Mouse (Mus musculus): Measurements from ENCODE around the gene Selenok. TPM values are rescaled to one million over a fixed set of nuclear protein-coding genes. Genes with fewer than 3 reads are reported as not detected.

The Selenok gene
- polyA plus RNA-seq, 1 experiment, result 206 TPM

DNA sequence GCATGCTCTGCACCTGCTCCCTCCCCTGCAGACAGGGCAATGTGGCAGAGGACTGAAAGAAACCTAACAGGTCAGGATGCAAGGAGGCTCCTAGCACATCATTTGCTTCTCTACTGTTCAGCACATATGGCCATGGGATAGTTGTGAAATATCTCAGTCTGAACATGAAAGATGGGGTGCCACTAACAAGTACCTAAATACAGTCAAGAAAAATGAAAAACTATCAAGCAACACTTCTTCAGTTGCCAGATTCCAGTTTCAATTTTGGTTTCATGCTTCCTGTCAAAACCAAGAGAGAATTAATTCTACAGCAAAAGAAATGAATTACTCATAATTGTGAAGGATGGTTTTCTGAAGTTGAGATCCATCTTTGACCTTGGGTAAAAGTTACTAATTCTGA lies 10.7 kb upstream of the Selenok start:
- no peak overlapping the region for H3K27ac ChIP-seq (ENCODE audit: insufficient read depth, low read length)

GRCm38 (mm10) chr14:29967611-29968010 lies 497 bp upstream of the Selenok start:
- 0 out of 2 replicates have a peak overlapping the region, but pooled peaks have one; percentile 16 for H3K27ac ChIP-seq (ENCODE audit: insufficient read depth, low read length)
- TF ChIP-seq CTCF (IDR thresholded peaks at IDR 0.05; ENCODE audit: extremely low read depth, insufficient read depth, low read length), result no peak
- no peak for TF ChIP-seq POLR2A (IDR thresholded peaks at IDR 0.05; ENCODE audit: extremely low read depth, insufficient read depth, low read length)
- H3K4me1 ChIP-seq (ENCODE audit: control insufficient read depth, insufficient read depth, low read length), result peaks cover 8% of the 10 kb centered on the region; the same call in 1 of the 2 replicates
- peak overlapping the region; percentile 63 for H3K4me3 ChIP-seq (ENCODE audit: insufficient read depth, low read length)

More for the DNA sequence above, 10.7 kb upstream of the Selenok start:
- TF ChIP-seq POLR2A (IDR thresholded peaks at IDR 0.05; ENCODE audit: extremely low read depth, insufficient read depth, low read length) (no peak), CTCF (IDR thresholded peaks at IDR 0.05; ENCODE audit: extremely low read depth, insufficient read depth, low read length) (no peak)
- Histone ChIP-seq H3K4me1 (ENCODE audit: control insufficient read depth, insufficient read depth, low read length) (peaks cover 3% of the 10 kb centered on the region; the same call in 1 of the 2 replicates), H3K4me3 (ENCODE audit: insufficient read depth, low read length) (no peak overlapping the region)

GRCm38 (mm10) chr14:29971446-29971845 lies 3.3 kb downstream of the Selenok start:
- Histone ChIP-seq H3K4me1 (ENCODE audit: control insufficient read depth, insufficient read depth, low read length) (peaks cover 8% of the 10 kb centered on the region; the same call in 1 of the 2 replicates), H3K4me3 (ENCODE audit: insufficient read depth, low read length) (no peak overlapping the region), H3K27ac (ENCODE audit: insufficient read depth, low read length) (no peak overlapping the region)
- no peak for TF ChIP-seq POLR2A (IDR thresholded peaks at IDR 0.05; ENCODE audit: extremely low read depth, insufficient read depth, low read length)
- TF ChIP-seq CTCF (IDR thresholded peaks at IDR 0.05; ENCODE audit: extremely low read depth, insufficient read depth, low read length), result no peak

- TF ChIP-seq CTCF (IDR thresholded peaks at IDR 0.05; ENCODE audit: extremely low read depth, insufficient read depth, low read length) (no peak), POLR2A (IDR thresholded peaks at IDR 0.05; ENCODE audit: extremely low read depth, insufficient read depth, low read length) (no peak)
- Histone ChIP-seq H3K4me3 (ENCODE audit: insufficient read depth, low read length) (no peak overlapping the region), H3K27ac (ENCODE audit: insufficient read depth, low read length) (no peak overlapping the region), H3K4me1 (ENCODE audit: control insufficient read depth, insufficient read depth, low read length) (peaks cover 8% of the 10 kb centered on the region; the same call in 1 of the 2 replicates)
Observed at GRCm38 (mm10) chr14:29971993-29972392, 3.9 kb downstream of the Selenok start.

GRCm38 (mm10) chr14:29976927-29977326 lies 8.8 kb downstream of the Selenok start:
- no peak for TF ChIP-seq CTCF (IDR thresholded peaks at IDR 0.05; ENCODE audit: extremely low read depth, insufficient read depth, low read length)
- no peak for TF ChIP-seq POLR2A (IDR thresholded peaks at IDR 0.05; ENCODE audit: extremely low read depth, insufficient read depth, low read length)
- H3K27ac ChIP-seq (ENCODE audit: insufficient read depth, low read length), result no peak overlapping the region
- no peak overlapping the region for H3K4me3 ChIP-seq (ENCODE audit: insufficient read depth, low read length)
- peaks cover 2% of the 10 kb centered on the region; the same call in 1 of the 2 replicates for H3K4me1 ChIP-seq (ENCODE audit: control insufficient read depth, insufficient read depth, low read length)

- TF ChIP-seq POLR2A (IDR thresholded peaks at IDR 0.05; ENCODE audit: extremely low read depth, insufficient read depth, low read length) (peak; percentile 52), CTCF (IDR thresholded peaks at IDR 0.05; ENCODE audit: extremely low read depth, insufficient read depth, low read length) (no peak)
- Histone ChIP-seq H3K4me3 (ENCODE audit: insufficient read depth, low read length) (peak within 1 kb of the TSS; percentile 79), H3K4me1 (ENCODE audit: control insufficient read depth, insufficient read depth, low read length) (no peaks in the 10 kb centered on the region), H3K27ac (ENCODE audit: insufficient read depth, low read length) (peak within 1 kb of the TSS; percentile 96)
Observed at GRCm38 (mm10) chr14:29978254-29979204, 10.4 kb downstream of the Selenok start, which contains the start of gene Actr8. Gene Actr8, plus strand, starts transcription at chr14:29978337.

DNA sequence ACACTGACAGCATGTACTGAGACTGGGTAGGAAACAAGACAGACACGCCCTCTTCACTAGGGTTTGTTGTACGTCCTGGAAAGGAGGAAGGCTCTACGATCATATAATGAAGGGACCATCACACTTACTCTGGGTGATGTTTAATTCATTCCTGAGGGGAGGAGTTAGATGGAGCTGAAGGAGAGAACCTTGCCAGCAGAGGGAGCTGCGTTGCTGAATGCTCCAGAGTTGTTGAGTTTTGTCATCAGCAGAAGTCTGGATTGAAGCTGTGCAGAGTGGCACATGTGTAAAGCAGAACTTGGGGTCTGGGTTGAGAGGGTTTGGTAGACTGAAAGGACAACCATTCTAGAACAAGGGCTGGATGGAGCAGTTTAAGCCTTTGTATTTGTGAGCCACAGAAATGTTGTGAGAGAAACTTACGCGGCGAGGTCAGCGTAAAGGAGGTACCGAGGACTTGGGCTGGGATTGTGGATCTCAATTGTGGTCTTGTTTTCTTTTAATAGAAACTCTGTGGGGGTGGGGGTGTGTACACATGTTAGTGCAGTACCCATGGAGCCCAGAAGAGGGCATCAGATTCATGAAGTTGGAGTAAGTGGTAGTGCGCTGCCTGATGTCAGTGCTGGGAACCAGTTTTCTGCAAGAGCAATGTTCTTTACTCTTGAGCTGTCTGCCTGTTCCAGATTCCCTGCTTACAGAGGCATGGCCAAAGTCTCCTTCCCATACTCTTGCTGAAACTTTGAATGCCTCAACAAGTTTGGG lies 12.5 kb downstream of the Selenok start:
- Histone ChIP-seq H3K4me3 (ENCODE audit: insufficient read depth, low read length) (no peak overlapping the region), H3K4me1 (ENCODE audit: control insufficient read depth, insufficient read depth, low read length) (no peaks in the 10 kb centered on the region; the same call in 1 of the 2 replicates), H3K27ac (ENCODE audit: insufficient read depth, low read length) (no peak overlapping the region)
- TF ChIP-seq CTCF (IDR thresholded peaks at IDR 0.05; ENCODE audit: extremely low read depth, insufficient read depth, low read length), result peak; percentile 32; the same call in 1 of the 2 replicates
- no peak for TF ChIP-seq POLR2A (IDR thresholded peaks at IDR 0.05; ENCODE audit: extremely low read depth, insufficient read depth, low read length)

GRCm38 (mm10) chr14:29986096-29986495 lies 18.0 kb downstream of the Selenok start:
- Histone ChIP-seq H3K4me1 (ENCODE audit: control insufficient read depth, insufficient read depth, low read length) (no peaks in the 10 kb centered on the region; the same call in 1 of the 2 replicates), H3K27ac (ENCODE audit: insufficient read depth, low read length) (no peak overlapping the region), H3K4me3 (ENCODE audit: insufficient read depth, low read length) (no peak overlapping the region)
- TF ChIP-seq CTCF (IDR thresholded peaks at IDR 0.05; ENCODE audit: extremely low read depth, insufficient read depth, low read length) (no peak), POLR2A (IDR thresholded peaks at IDR 0.05; ENCODE audit: extremely low read depth, insufficient read depth, low read length) (no peak)

DNA sequence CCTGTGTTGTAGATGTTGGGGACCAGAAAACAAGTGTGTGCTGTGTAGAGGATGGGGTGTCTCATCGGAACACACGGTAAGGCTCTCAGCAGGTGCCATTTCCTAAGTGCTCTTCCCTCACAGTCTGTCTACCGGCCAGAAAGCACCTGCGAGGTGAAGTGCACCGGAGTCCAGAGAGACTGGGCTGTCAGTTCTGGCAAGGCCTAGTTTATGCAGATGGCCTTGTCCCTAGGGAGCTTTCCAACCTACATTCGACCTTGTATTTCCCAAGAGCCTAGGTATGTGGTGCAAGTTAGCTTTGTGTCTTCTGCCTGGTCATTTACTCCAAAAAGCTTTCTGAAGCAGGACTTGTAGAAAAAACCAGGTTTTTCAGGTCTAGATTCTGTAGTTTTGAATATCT lies 19.2 kb downstream of the Selenok start:
- H3K27ac ChIP-seq (ENCODE audit: insufficient read depth, low read length), result no peak overlapping the region
- no peak for TF ChIP-seq POLR2A (IDR thresholded peaks at IDR 0.05; ENCODE audit: extremely low read depth, insufficient read depth, low read length)
- TF ChIP-seq CTCF (IDR thresholded peaks at IDR 0.05; ENCODE audit: extremely low read depth, insufficient read depth, low read length), result no peak
- no peaks in the 10 kb centered on the region; the same call in 1 of the 2 replicates for H3K4me1 ChIP-seq (ENCODE audit: control insufficient read depth, insufficient read depth, low read length)
- no peak overlapping the region for H3K4me3 ChIP-seq (ENCODE audit: insufficient read depth, low read length)
